Mouse (Mus musculus) forebrain, embryonic 13.5 days (tissue): ENCODE results near the gene Crim1. TPM values are rescaled to one million over a fixed set of nuclear protein-coding genes. Genes with fewer than 3 reads are reported as not detected.

ENCODE experiments used
- ATAC-seq: fragments of 200-750 bp; cut with Nextera tagmentation; 2 replicates; pipeline ENCODE4 v1.8.0; 2017
- H3K27ac ChIP-seq: fragments of 300-500 bp; sonication (generic); 2 replicates; pipeline ENCODE4 v1.5.1; 2015; ENCODE audit warnings: inconsistent platforms, mild to moderate bottlenecking, moderate library complexity
- H3K27me3 ChIP-seq: fragments of 300-500 bp; sonication (generic); 2 replicates; pipeline ENCODE4 v1.6.1; 2015; ENCODE audit warnings: mild to moderate bottlenecking, inconsistent platforms
- H3K36me3 ChIP-seq: fragments of 300-500 bp; sonication (generic); 2 replicates; pipeline ENCODE4 v1.6.1; 2015; ENCODE audit warnings: mild to moderate bottlenecking, inconsistent platforms; ENCODE audit not compliant: poor library complexity, severe bottlenecking
- H3K4me1 ChIP-seq: fragments of 300-500 bp; sonication (generic); 2 replicates; pipeline ENCODE4 v1.6.1; 2015; ENCODE audit warnings: inconsistent platforms
- H3K4me2 ChIP-seq: fragments of 300-500 bp; sonication (generic); 2 replicates; pipeline ENCODE4 v1.6.1; 2015; ENCODE audit warnings: inconsistent platforms, mild to moderate bottlenecking, moderate library complexity
- H3K4me3 ChIP-seq: fragments of 300-500 bp; sonication (generic); 2 replicates; pipeline ENCODE4 v1.5.1; 2015; ENCODE audit warnings: mild to moderate bottlenecking, inconsistent platforms
- H3K9ac ChIP-seq: fragments of 300-500 bp; sonication (generic); 2 replicates; pipeline ENCODE4 v1.6.1; 2015; ENCODE audit warnings: mild to moderate bottlenecking, inconsistent platforms
- H3K9me3 ChIP-seq: fragments of 300-500 bp; sonication (generic); replicated peaks from 2 replicates; pipeline ENCODE4 v1.6.1; 2016; ENCODE audit warnings: inconsistent platforms
- WGBS: fragments of 180-500 bp; shearing (Covaris S2); methylation state at CpG from one replicate; pipeline ENCODE4 v1.1.7; 2015; 5-methylcytosine and 5-hydroxymethylcytosine counted together
- polyA plus RNA-seq: library from polyadenylated mRNA; unstranded; fragments of >200 nt; fragmentation: Nextera tagmentation; extraction: Ambion mirVana; gene quantifications from 2 replicates; pipeline ENCODE4 v1.2.1, GENCODE M21; 2015

The Crim1 gene
- polyA plus RNA-seq, 1 experiment from 2014 or later: 3.6 TPM

GRCm38 (mm10) chr17:78274609-78275506 is 74.8 kb downstream of the Crim1 start:
- Histone ChIP-seq H3K27me3 (no peaks in the 10 kb centered on the region), H3K4me2 (no peak overlapping the region; the same call in 1 of the 2 replicates), H3K27ac (no peak overlapping the region), H3K9me3 (no peaks in the 10 kb centered on the region), H3K9ac (0 out of 2 replicates have a peak overlapping the region, but pooled peaks have one; percentile 2), H3K4me3 (no peak overlapping the region), H3K4me1 (peaks cover 36% of the 10 kb centered on the region), H3K36me3 (no peaks in the 10 kb centered on the region)
- 58% methylated on average over 7 of the region's 7 CpGs for whole genome bisulfite sequencing
- ATAC-seq: peak; percentile 73

DNA sequence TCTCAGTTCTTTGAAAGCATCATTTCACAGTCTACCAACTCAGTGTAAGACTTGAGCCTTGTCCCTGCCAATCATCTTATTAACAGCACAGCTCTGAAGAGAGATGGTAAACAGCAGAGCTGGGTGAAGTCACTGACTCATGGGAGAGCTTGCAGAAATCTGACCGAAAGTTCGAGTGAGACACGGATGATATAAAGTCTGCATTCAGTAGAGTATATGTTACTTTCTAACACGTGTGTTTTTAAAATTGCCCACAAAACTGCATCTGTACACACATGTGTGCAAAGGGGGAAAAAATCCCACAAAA is 75.4 kb downstream of the Crim1 start:
- Histone ChIP-seq H3K4me1 (peaks cover 36% of the 10 kb centered on the region), H3K4me3 (no peak overlapping the region), H3K27ac (no peak overlapping the region), H3K9ac (0 out of 2 replicates have a peak overlapping the region, but pooled peaks have one; percentile 2), H3K36me3 (no peaks in the 10 kb centered on the region), H3K4me2 (no peak overlapping the region; the same call in 1 of the 2 replicates), H3K9me3 (no peaks in the 10 kb centered on the region), H3K27me3 (no peaks in the 10 kb centered on the region)
- ATAC-seq: peak; percentile 13; the same call in 1 of the 2 replicates
- WGBS: 64% methylated on average over 4 of the region's 4 CpGs

- Histone ChIP-seq H3K9me3 (no peaks in the 10 kb centered on the region), H3K27me3 (no peaks in the 10 kb centered on the region), H3K9ac (no peak overlapping the region), H3K4me1 (peaks cover 25% of the 10 kb centered on the region), H3K36me3 (no peaks in the 10 kb centered on the region), H3K27ac (no peak overlapping the region), H3K4me3 (no peak overlapping the region), H3K4me2 (no peak overlapping the region)
- 54% methylated on average over 12 of the region's 12 CpGs for WGBS
- no peak; the same call in 1 of the 2 replicates for ATAC-seq
Observed at GRCm38 (mm10) chr17:78279191-78279590, 79.1 kb downstream of the Crim1 start.

- no peaks in the 10 kb centered on the region for H3K9me3 ChIP-seq
- H3K36me3 ChIP-seq: no peaks in the 10 kb centered on the region
- H3K4me3 ChIP-seq: no peak overlapping the region
- no peak overlapping the region for H3K4me2 ChIP-seq
- H3K9ac ChIP-seq: no peak overlapping the region
- no peak overlapping the region for H3K27ac ChIP-seq
- no peaks in the 10 kb centered on the region for H3K27me3 ChIP-seq
- ATAC-seq: no peak
- peaks cover 12% of the 10 kb centered on the region; the same call in 1 of the 2 replicates for H3K4me1 ChIP-seq
- WGBS: 86% methylated on average over 18 of the region's 18 CpGs
Observed at GRCm38 (mm10) chr17:78280991-78281712, 81.1 kb downstream of the Crim1 start.

GRCm38 (mm10) chr17:78283271-78283992 is 83.4 kb downstream of the Crim1 start:
- Histone ChIP-seq H3K27ac (no peak overlapping the region; the same call in 1 of the 2 replicates), H3K4me3 (no peak overlapping the region), H3K4me1 (peaks cover 12% of the 10 kb centered on the region; the same call in 1 of the 2 replicates), H3K27me3 (no peaks in the 10 kb centered on the region), H3K9ac (no peak overlapping the region), H3K4me2 (no peak overlapping the region), H3K9me3 (no peaks in the 10 kb centered on the region), H3K36me3 (no peaks in the 10 kb centered on the region)
- 69% methylated on average over 11 of the region's 11 CpGs for WGBS
- no peak for ATAC-seq

DNA sequence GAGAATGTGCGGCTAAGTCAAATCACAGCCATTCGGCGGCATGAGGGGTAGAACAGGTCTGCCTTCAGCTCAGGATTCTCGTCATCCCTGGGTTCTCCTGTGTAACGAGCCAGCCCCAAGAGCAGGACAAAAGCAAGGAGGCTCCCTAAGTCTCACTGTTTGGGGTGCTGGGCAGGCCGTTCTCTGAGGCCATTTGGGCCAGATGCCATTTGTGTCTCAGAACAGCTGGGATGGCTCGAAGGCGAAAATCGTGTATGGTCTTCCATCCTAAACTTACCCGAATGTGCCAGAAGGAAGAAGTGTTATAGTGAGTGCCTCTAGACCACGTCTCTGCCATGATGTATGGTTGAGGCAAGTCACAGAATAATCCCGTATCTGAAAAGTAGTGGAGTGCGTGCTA is 86.0 kb downstream of the Crim1 start:
- ATAC-seq: no peak
- WGBS: 80% methylated on average over 13 of the region's 13 CpGs
- Histone ChIP-seq H3K9ac (no peak overlapping the region), H3K36me3 (no peaks in the 10 kb centered on the region), H3K4me3 (no peak overlapping the region), H3K9me3 (no peaks in the 10 kb centered on the region), H3K4me2 (no peak overlapping the region), H3K27me3 (no peaks in the 10 kb centered on the region), H3K4me1 (peaks cover 9% of the 10 kb centered on the region; the same call in 1 of the 2 replicates), H3K27ac (no peak overlapping the region)

DNA sequence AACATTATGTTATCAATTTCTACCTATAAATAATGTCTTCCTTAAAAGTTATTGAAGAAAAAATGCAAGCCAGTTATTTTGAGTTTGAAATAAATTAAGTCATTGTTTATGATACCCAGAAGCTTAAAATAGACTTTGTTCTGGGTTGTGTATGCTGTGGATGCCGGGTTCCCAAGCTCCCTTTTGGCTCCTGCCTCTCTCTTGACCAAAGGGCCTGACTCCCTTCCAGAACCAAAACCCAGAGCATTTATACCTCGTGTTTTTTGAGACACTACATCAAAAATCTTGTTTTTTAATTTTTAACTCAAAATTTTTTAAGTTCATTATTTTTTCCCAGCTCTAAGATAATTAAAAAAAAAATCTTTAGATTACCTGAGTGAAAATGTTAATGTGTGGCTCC is 87.3 kb downstream of the Crim1 start:
- Histone ChIP-seq H3K4me2 (no peak overlapping the region), H3K9me3 (no peaks in the 10 kb centered on the region), H3K36me3 (no peaks in the 10 kb centered on the region), H3K9ac (no peak overlapping the region), H3K27ac (no peak overlapping the region), H3K4me1 (peaks cover 9% of the 10 kb centered on the region; the same call in 1 of the 2 replicates), H3K27me3 (no peaks in the 10 kb centered on the region), H3K4me3 (no peak overlapping the region)
- 84% methylated on average over 2 of the region's 2 CpGs for WGBS
- no peak for ATAC-seq

DNA sequence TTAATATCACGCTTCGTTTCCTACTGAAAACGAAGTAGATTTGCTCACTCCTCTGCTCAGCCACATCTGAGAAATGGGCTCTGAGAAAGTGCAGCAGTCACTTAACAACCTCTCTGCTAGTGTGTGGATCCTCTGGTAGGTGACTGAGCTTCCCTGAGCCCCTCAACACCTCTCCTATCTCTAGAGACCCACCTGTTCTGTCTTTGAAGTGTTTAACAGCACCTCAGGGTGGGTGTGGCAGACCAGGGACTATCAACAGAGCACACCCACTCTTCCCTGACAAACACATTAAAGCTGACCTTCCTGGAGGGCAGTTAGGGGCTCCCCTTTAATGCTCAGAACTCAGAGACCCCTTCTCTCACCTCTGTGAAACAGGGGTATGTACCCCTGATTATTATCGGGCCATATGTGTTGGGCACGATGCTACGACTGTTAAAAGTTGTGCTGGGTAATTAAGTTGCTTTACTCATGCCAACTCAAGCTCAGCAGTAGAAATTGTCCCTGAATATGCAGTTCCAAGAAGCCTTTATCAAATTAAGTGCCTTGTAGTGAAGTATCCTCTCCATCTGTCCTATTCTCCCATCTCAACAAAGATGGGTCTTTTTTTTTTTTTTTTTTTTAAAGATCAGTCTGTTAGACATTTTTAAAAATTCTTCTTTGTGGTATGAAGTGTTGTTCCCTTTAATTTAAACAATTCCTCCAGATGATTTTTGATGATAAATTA is 90.3 kb downstream of the Crim1 start:
- Histone ChIP-seq H3K36me3 (no peaks in the 10 kb centered on the region), H3K4me1 (no peaks in the 10 kb centered on the region), H3K27me3 (no peaks in the 10 kb centered on the region), H3K4me3 (no peak overlapping the region), H3K4me2 (no peak overlapping the region), H3K9me3 (no peaks in the 10 kb centered on the region), H3K27ac (no peak overlapping the region), H3K9ac (no peak overlapping the region)
- ATAC-seq: no peak
- 91% methylated on average over 6 of the region's 6 CpGs for WGBS

- no peaks in the 10 kb centered on the region for H3K4me1 ChIP-seq
- H3K27ac ChIP-seq: no peak overlapping the region
- WGBS: 96% methylated on average over 5 of the region's 5 CpGs
- H3K36me3 ChIP-seq: no peaks in the 10 kb centered on the region
- no peak for ATAC-seq
- no peak overlapping the region for H3K4me3 ChIP-seq
- no peak overlapping the region for H3K9ac ChIP-seq
- no peak overlapping the region for H3K4me2 ChIP-seq
- no peaks in the 10 kb centered on the region for H3K27me3 ChIP-seq
- H3K9me3 ChIP-seq: no peaks in the 10 kb centered on the region
Observed at GRCm38 (mm10) chr17:78291030-78291429, 91.0 kb downstream of the Crim1 start.

- H3K9ac ChIP-seq: no peak overlapping the region
- H3K4me3 ChIP-seq: no peak overlapping the region
- H3K9me3 ChIP-seq: no peaks in the 10 kb centered on the region
- no peak overlapping the region for H3K27ac ChIP-seq
- no peaks in the 10 kb centered on the region for H3K4me1 ChIP-seq
- WGBS: 92% methylated on average over 7 of the region's 7 CpGs
- no peak for ATAC-seq
- H3K36me3 ChIP-seq: no peaks in the 10 kb centered on the region
- H3K4me2 ChIP-seq: no peak overlapping the region
- H3K27me3 ChIP-seq: no peaks in the 10 kb centered on the region
Observed at GRCm38 (mm10) chr17:78292301-78292700, 92.3 kb downstream of the Crim1 start.

- no peak overlapping the region for H3K4me3 ChIP-seq
- ATAC-seq: no peak
- H3K36me3 ChIP-seq: no peaks in the 10 kb centered on the region
- H3K4me1 ChIP-seq: no peaks in the 10 kb centered on the region
- no peaks in the 10 kb centered on the region for H3K9me3 ChIP-seq
- H3K27me3 ChIP-seq: no peaks in the 10 kb centered on the region
- no peak overlapping the region for H3K9ac ChIP-seq
- no peak overlapping the region for H3K27ac ChIP-seq
- 91% methylated on average over 10 of the region's 10 CpGs for WGBS
- no peak overlapping the region for H3K4me2 ChIP-seq
Observed at GRCm38 (mm10) chr17:78292827-78293488, 92.9 kb downstream of the Crim1 start.
